Mouse (Mus musculus): ENCODE results near the gene Maml3.

GRCm38 (mm10) chr3:52000871-52001517 lies 103.9 kb downstream of the Maml3 start:
- TF ChIP-seq CHD2 (IDR thresholded peaks at IDR 0.05; ENCODE audit: low read depth, low read length) (no peak), MAFK (IDR thresholded peaks at IDR 0.05; ENCODE audit: insufficient read depth, low read depth, low read length) (no peak), ZC3H11A (IDR thresholded peaks at IDR 0.05; ENCODE audit: borderline replicate concordance, low read depth, low read length) (no peak), ZNF384 (IDR thresholded peaks at IDR 0.05; ENCODE audit: low read depth, low read length) (no peak), HCFC1 (IDR thresholded peaks at IDR 0.05; ENCODE audit: borderline replicate concordance, insufficient read depth, low read length) (no peak)

Measured in ES-E14 (cell line).